Comparison of ENCODE assay signal across 20 mouse cellular contexts in the genomic region with DNA sequence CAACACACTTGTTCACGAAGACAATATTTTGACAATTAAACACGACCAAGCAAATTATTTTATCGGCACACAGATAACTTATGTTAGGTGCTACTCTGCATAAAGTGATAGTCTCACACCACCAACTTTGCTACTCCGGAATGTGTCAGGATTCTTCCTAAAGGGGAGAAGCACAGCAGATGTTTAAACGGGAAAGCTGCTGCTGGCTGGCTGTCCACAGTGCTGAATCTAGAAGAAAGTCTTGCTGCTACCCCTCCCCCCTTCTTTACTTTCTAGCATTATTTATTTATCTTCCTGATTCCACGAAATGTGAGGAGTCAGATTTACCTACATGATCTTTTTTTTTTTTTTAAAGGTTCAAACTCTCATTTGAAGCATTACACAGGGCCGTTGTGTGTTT. TPM values are rescaled to one million over a fixed set of nuclear protein-coding genes. Genes with fewer than 3 reads are reported as not detected.
DNase-seq lines count a peak whose midpoint lies in the region; ATAC-seq and TF ChIP-seq lines count a peak whose summit lies in the region.
"Had no signal": no experiment of that assay in that cellular context is flagged by ENCODE, and none has a peak within 500 bp of the region (broad histone marks: within the 10 kb centered on the region; RNA-seq: fewer than 3 reads in every experiment).

No protein-coding gene starts in this region.

- no peak overlapping the region for H3K27ac ChIP-seq in hindbrain, postnatal 0 days
- no peak overlapping the region for H3K27ac ChIP-seq in hindbrain, embryonic 12.5 days
- H3K27ac ChIP-seq in lung, embryonic 14.5 days (ENCODE audit: low read depth) = no peak overlapping the region
- no peak overlapping the region for H3K27ac ChIP-seq in intestine, postnatal 0 days (ENCODE audit: low read depth, low read length)
- H3K27ac ChIP-seq: hindbrain, embryonic 10.5 days; limb, embryonic 15.5 days had no signal

- H3K4me1 ChIP-seq in hindbrain, postnatal 0 days (ENCODE audit: insufficient read depth, low read length) = no peaks in the 10 kb centered on the region
- H3K4me1 ChIP-seq in hindbrain, embryonic 12.5 days = no peaks in the 10 kb centered on the region
- H3K4me1 ChIP-seq in lung, embryonic 14.5 days (ENCODE audit: insufficient read depth) = no peaks in the 10 kb centered on the region
- no peaks in the 10 kb centered on the region for H3K4me1 ChIP-seq in intestine, postnatal 0 days (replicated peaks; ENCODE audit: control insufficient read depth, insufficient read depth, low read length)
- H3K4me1 ChIP-seq: hindbrain, embryonic 10.5 days; limb, embryonic 15.5 days had no signal

- H3K27me3 ChIP-seq in hindbrain, postnatal 0 days (ENCODE audit: insufficient read depth, low read length) = no peaks in the 10 kb centered on the region
- H3K27me3 ChIP-seq in hindbrain, embryonic 12.5 days = no peaks in the 10 kb centered on the region
- H3K27me3 ChIP-seq in lung, embryonic 14.5 days (ENCODE audit: insufficient read depth, low read length) = no peaks in the 10 kb centered on the region
- no peaks in the 10 kb centered on the region for H3K27me3 ChIP-seq in intestine, postnatal 0 days (replicated peaks; ENCODE audit: control insufficient read depth, insufficient read depth, low read length)
- H3K27me3 ChIP-seq: limb, embryonic 15.5 days had no signal

- no peak for ATAC-seq in hindbrain, postnatal 0 days
- ATAC-seq in hindbrain, embryonic 12.5 days (ENCODE audit: low FRiP score) = no peak
- ATAC-seq in lung, embryonic 14.5 days (ENCODE audit: insufficient read depth) = 0 out of 2 replicates have a peak, but pooled peaks have one; percentile 52
- no peak for ATAC-seq in intestine, postnatal 0 days
- ATAC-seq: activated CD4-positive, CD25-positive, alpha-beta regulatory T cell, adult 4 months; forebrain, postnatal 0 days had no signal

- H3K4me3 ChIP-seq in hindbrain, postnatal 0 days (ENCODE audit: low read length) = no peak overlapping the region
- H3K4me3 ChIP-seq in hindbrain, embryonic 12.5 days = no peak overlapping the region
- H3K4me3 ChIP-seq in lung, embryonic 14.5 days (ENCODE audit: low read depth, low read length) = no peak overlapping the region
- no peak overlapping the region for H3K4me3 ChIP-seq in intestine, postnatal 0 days (ENCODE audit: low read depth, low read length)
- H3K4me3 ChIP-seq: hindbrain, embryonic 10.5 days; limb, embryonic 15.5 days had no signal

- DNase-seq in hindbrain, postnatal 0 days (ENCODE audit: low spot score) = no peak
- DNase-seq in lung, embryonic 14.5 days = peak; percentile 67
- DNase-seq in lung, postnatal 10 days = no peak
- peak; percentile 45 for DNase-seq in embryo, embryonic 10.5 days (ENCODE audit: low spot score)
- DNase-seq in thymus, postnatal 10 days (ENCODE audit: low spot score in 2 of 2) = no peak
- no peak for DNase-seq in cerebellum, adult 18-20 months
- DNase-seq: adrenal gland, postnatal 36 days; B cell, adult 2 months; cerebellum, adult 8-10 months; forebrain, postnatal 0 days; gastrocnemius, postnatal 10 days; heart, adult 18-20 months; kidney, adult 2 months; midbrain, embryonic 14.5 days; spleen, adult 18-20 months had no signal

- 0 out of 2 replicates have a peak overlapping the region, but pooled peaks have one; percentile 3 for H3K4me2 ChIP-seq in hindbrain, postnatal 0 days (ENCODE audit: low read depth, low read length)
- H3K4me2 ChIP-seq in hindbrain, embryonic 12.5 days (replicated peaks) = no peak overlapping the region
- H3K4me2 ChIP-seq in lung, embryonic 14.5 days = peak overlapping the region; percentile 15; the same call in 1 of the 2 replicates
- H3K4me2 ChIP-seq in intestine, postnatal 0 days (replicated peaks; ENCODE audit: low read depth) = 0 out of 2 replicates have a peak overlapping the region, but pooled peaks have one; percentile 17
- H3K4me2 ChIP-seq: limb, embryonic 15.5 days had no signal

- no peaks in the 10 kb centered on the region for H3K36me3 ChIP-seq in hindbrain, postnatal 0 days (ENCODE audit: insufficient read depth, low read length)
- H3K36me3 ChIP-seq in hindbrain, embryonic 12.5 days = no peaks in the 10 kb centered on the region
- H3K36me3 ChIP-seq in lung, embryonic 14.5 days (ENCODE audit: insufficient read depth) = no peaks in the 10 kb centered on the region
- H3K36me3 ChIP-seq in intestine, postnatal 0 days (ENCODE audit: control insufficient read depth, insufficient read depth) = no peaks in the 10 kb centered on the region
- H3K36me3 ChIP-seq: hindbrain, embryonic 10.5 days; limb, embryonic 15.5 days had no signal

- no peak for TF ChIP-seq CTCF in hindbrain, postnatal 0 days (IDR thresholded peaks at IDR 0.05; ENCODE audit: low read depth)
- TF ChIP-seq CTCF in lung, embryonic 14.5 days (IDR thresholded peaks at IDR 0.05; ENCODE audit: low read depth) = no peak
- no peak for TF ChIP-seq CTCF in intestine, postnatal 0 days (IDR thresholded peaks at IDR 0.05; ENCODE audit: low read depth)

- H3K9me3 ChIP-seq in hindbrain, postnatal 0 days (ENCODE audit: low read length) = no peaks in the 10 kb centered on the region
- no peaks in the 10 kb centered on the region for H3K9me3 ChIP-seq in hindbrain, embryonic 12.5 days (replicated peaks)
- no peaks in the 10 kb centered on the region for H3K9me3 ChIP-seq in lung, embryonic 14.5 days (ENCODE audit: low read depth, low read length)
- H3K9me3 ChIP-seq in intestine, postnatal 0 days (ENCODE audit: control insufficient read depth) = no peaks in the 10 kb centered on the region
- H3K9me3 ChIP-seq: hindbrain, embryonic 10.5 days; limb, embryonic 15.5 days had no signal

- H3K9ac ChIP-seq in hindbrain, postnatal 0 days (replicated peaks; ENCODE audit: low read length) = no peak overlapping the region
- no peak overlapping the region for H3K9ac ChIP-seq in hindbrain, embryonic 12.5 days
- H3K9ac ChIP-seq in lung, embryonic 14.5 days = no peak overlapping the region
- no peak overlapping the region for H3K9ac ChIP-seq in intestine, postnatal 0 days (ENCODE audit: low read depth, low read length)
- H3K9ac ChIP-seq: forebrain, postnatal 0 days; limb, embryonic 15.5 days had no signal

- WGBS in hindbrain, postnatal 0 days = 43% methylated on average over 7 of the region's 7 CpGs
- WGBS in hindbrain, embryonic 12.5 days = 42% methylated on average over 7 of the region's 7 CpGs
- 23% methylated on average over 7 of the region's 7 CpGs for WGBS in lung, embryonic 14.5 days
- WGBS in intestine, postnatal 0 days = 27% methylated on average over 7 of the region's 7 CpGs

RNA-seq across cellular contexts. Expression of gene Sema3e, which starts 23.6 kb away (rescaled TPM):
- total RNA-seq in hindbrain, postnatal 0 days (2014; rRNA removed) = 3.6 and 4.2 TPM in 2 replicates
- polyA plus RNA-seq in hindbrain, postnatal 0 days (2015; fragmentation: Nextera tagmentation; extraction: Ambion mirVana) = 3.5 and 3.6 TPM in 2 replicates
- polyA plus RNA-seq in hindbrain, embryonic 12.5 days (2016; fragmentation: Nextera tagmentation; extraction: Ambion mirVana) = 3.8 and 5.1 TPM in 2 replicates
- polyA plus RNA-seq in lung, embryonic 14.5 days (2014; fragmentation: Nextera tagmentation; extraction: Ambion mirVana) = 18.7 and 21.4 TPM in 2 replicates
- 1.0 TPM in 2 replicates for polyA plus RNA-seq in intestine, postnatal 0 days (2015; fragmentation: Nextera tagmentation; extraction: Ambion mirVana)

Comparison
In these comparisons a context has a peak if more than half of its experiments do, and no peak if none do; other contexts are left out.
1. DNase-seq: peak in lung, embryonic 14.5 days (single experiment) and embryo, embryonic 10.5 days (single experiment); none in hindbrain, postnatal 0 days (single experiment), lung, postnatal 10 days (single experiment), thymus, postnatal 10 days (0 of 2) and cerebellum, adult 18-20 months (0 of 2).